Mouse (Mus musculus): ENCODE results near the gene Baiap2l2. TPM values are rescaled to one million over a fixed set of nuclear protein-coding genes. Genes with fewer than 3 reads are reported as not detected.

The Baiap2l2 gene
- polyA plus RNA-seq, 1 experiment from 2014 or later: 3.9 TPM

GRCm38 (mm10) chr15:79326971-79327961 is 41.9 kb upstream of the Baiap2l2 start:
- WGBS: 12% methylated on average over 20 of the region's 20 CpGs
- Histone ChIP-seq H3K27me3 (ENCODE audit: insufficient read depth, low read length) (no peaks in the 10 kb centered on the region), H3K4me3 (ENCODE audit: low read depth, low read length) (peak overlapping the region; percentile 58), H3K9me3 (ENCODE audit: low read depth, low read length) (no peaks in the 10 kb centered on the region), H3K9ac (peak overlapping the region; percentile 73), H3K36me3 (ENCODE audit: insufficient read depth) (no peaks in the 10 kb centered on the region), H3K4me2 (peak overlapping the region; percentile 86), H3K4me1 (ENCODE audit: insufficient read depth) (peaks cover 18% of the 10 kb centered on the region), H3K27ac (ENCODE audit: low read depth) (peak overlapping the region; percentile 96)
- peak; percentile 58 for DNase-seq
- ATAC-seq (ENCODE audit: insufficient read depth): peak; percentile 5
- no peak for TF ChIP-seq CTCF (IDR thresholded peaks at IDR 0.05; ENCODE audit: low read depth)

GRCm38 (mm10) chr15:79326264-79326663 is 40.9 kb upstream of the Baiap2l2 start:
- H3K27ac ChIP-seq (ENCODE audit: low read depth): peak overlapping the region; percentile 96
- no peaks in the 10 kb centered on the region for H3K9me3 ChIP-seq (ENCODE audit: low read depth, low read length)
- no peaks in the 10 kb centered on the region for H3K36me3 ChIP-seq (ENCODE audit: insufficient read depth)
- peak; percentile 74 for DNase-seq
- no peak for ATAC-seq (ENCODE audit: insufficient read depth)
- H3K4me1 ChIP-seq (ENCODE audit: insufficient read depth): peaks cover 22% of the 10 kb centered on the region
- TF ChIP-seq CTCF (IDR thresholded peaks at IDR 0.05; ENCODE audit: low read depth): no peak
- WGBS: 50% methylated on average over 4 of the region's 4 CpGs
- no peaks in the 10 kb centered on the region for H3K27me3 ChIP-seq (ENCODE audit: insufficient read depth, low read length)
- H3K4me2 ChIP-seq: peak overlapping the region; percentile 86
- H3K4me3 ChIP-seq (ENCODE audit: low read depth, low read length): no peak overlapping the region
- H3K9ac ChIP-seq: no peak overlapping the region

- TF ChIP-seq CTCF (IDR thresholded peaks at IDR 0.05; ENCODE audit: low read depth): no peak
- WGBS: 55% methylated on average over 3 of the region's 3 CpGs
- Histone ChIP-seq H3K9ac (no peak overlapping the region), H3K4me2 (no peak overlapping the region), H3K4me1 (ENCODE audit: insufficient read depth) (peaks cover 22% of the 10 kb centered on the region), H3K27ac (ENCODE audit: low read depth) (peak overlapping the region; percentile 27; the same call in 1 of the 2 replicates), H3K4me3 (ENCODE audit: low read depth, low read length) (no peak overlapping the region), H3K9me3 (ENCODE audit: low read depth, low read length) (no peaks in the 10 kb centered on the region), H3K36me3 (ENCODE audit: insufficient read depth) (no peaks in the 10 kb centered on the region), H3K27me3 (ENCODE audit: insufficient read depth, low read length) (no peaks in the 10 kb centered on the region)
- no peak for ATAC-seq (ENCODE audit: insufficient read depth)
- no peak for DNase-seq
These were observed 40.4 kb upstream of the Baiap2l2 start for GRCm38 (mm10) chr15:79325742-79326141.

- DNase-seq (no peak), ATAC-seq (ENCODE audit: insufficient read depth) (no peak)
- peaks cover 22% of the 10 kb centered on the region for H3K4me1 ChIP-seq (ENCODE audit: insufficient read depth)
- no peak for TF ChIP-seq CTCF (IDR thresholded peaks at IDR 0.05; ENCODE audit: low read depth)
- 96% methylated on average over 2 of the region's 3 CpGs for WGBS
- peak overlapping the region; percentile 54; the same call in 1 of the 2 replicates for H3K27ac ChIP-seq (ENCODE audit: low read depth)
- H3K36me3 ChIP-seq (ENCODE audit: insufficient read depth): no peaks in the 10 kb centered on the region
- H3K9me3 ChIP-seq (ENCODE audit: low read depth, low read length): no peaks in the 10 kb centered on the region
- no peak overlapping the region for H3K4me3 ChIP-seq (ENCODE audit: low read depth, low read length)
- no peaks in the 10 kb centered on the region for H3K27me3 ChIP-seq (ENCODE audit: insufficient read depth, low read length)
- no peak overlapping the region for H3K9ac ChIP-seq
- no peak overlapping the region for H3K4me2 ChIP-seq
These were observed 39.0 kb upstream of the Baiap2l2 start for GRCm38 (mm10) chr15:79324373-79324772.

GRCm38 (mm10) chr15:79323791-79324155 is 38.4 kb upstream of the Baiap2l2 start:
- peak overlapping the region; percentile 54; the same call in 1 of the 2 replicates for H3K27ac ChIP-seq (ENCODE audit: low read depth)
- no peak overlapping the region for H3K9ac ChIP-seq
- no peak overlapping the region for H3K4me2 ChIP-seq
- 58% methylated on average over 4 of the region's 4 CpGs for WGBS
- H3K4me1 ChIP-seq (ENCODE audit: insufficient read depth): peaks cover 22% of the 10 kb centered on the region
- DNase-seq: no peak
- ATAC-seq (ENCODE audit: insufficient read depth): no peak
- no peaks in the 10 kb centered on the region for H3K36me3 ChIP-seq (ENCODE audit: insufficient read depth)
- TF ChIP-seq CTCF (IDR thresholded peaks at IDR 0.05; ENCODE audit: low read depth): no peak
- no peaks in the 10 kb centered on the region for H3K27me3 ChIP-seq (ENCODE audit: insufficient read depth, low read length)
- no peak overlapping the region for H3K4me3 ChIP-seq (ENCODE audit: low read depth, low read length)
- H3K9me3 ChIP-seq (ENCODE audit: low read depth, low read length): no peaks in the 10 kb centered on the region

- Histone ChIP-seq H3K9ac (no peak overlapping the region; the same call in 1 of the 2 replicates), H3K9me3 (ENCODE audit: low read depth, low read length) (no peaks in the 10 kb centered on the region), H3K4me1 (ENCODE audit: insufficient read depth) (peaks cover 22% of the 10 kb centered on the region), H3K27ac (ENCODE audit: low read depth) (peak overlapping the region; percentile 66; the same call in 1 of the 2 replicates), H3K27me3 (ENCODE audit: insufficient read depth, low read length) (no peaks in the 10 kb centered on the region), H3K36me3 (ENCODE audit: insufficient read depth) (no peaks in the 10 kb centered on the region), H3K4me3 (ENCODE audit: low read depth, low read length) (no peak overlapping the region), H3K4me2 (peak overlapping the region; percentile 4; the same call in 1 of the 2 replicates)
- TF ChIP-seq CTCF (IDR thresholded peaks at IDR 0.05; ENCODE audit: low read depth): no peak
- DNase-seq: peak; percentile 84
- WGBS: 72% methylated on average over 6 of the region's 6 CpGs
- no peak for ATAC-seq (ENCODE audit: insufficient read depth)
These were observed 37.9 kb upstream of the Baiap2l2 start for GRCm38 (mm10) chr15:79322991-79323790.
